Mouse (Mus musculus) kidney, embryonic 16.5 days (tissue): Measurements from ENCODE around the gene 1700009N14Rik. TPM values are rescaled to one million over a fixed set of nuclear protein-coding genes. Genes with fewer than 3 reads are reported as not detected.

ENCODE experiments used
- ATAC-seq: fragments of 200-750 bp; cut with Nextera tagmentation; 2 replicates; pipeline ENCODE4 v1.8.0; 2017; ENCODE audit warnings: moderate TSS enrichment; ENCODE audit not compliant: low FRiP score, low TSS enrichment
- H3K27ac ChIP-seq: fragments of 300-500 bp; sonication (generic); 2 replicates; pipeline ENCODE4 v1.5.1; 2014; ENCODE audit warnings: low read length
- H3K27me3 ChIP-seq: fragments of 300-500 bp; sonication (generic); 2 replicates; pipeline ENCODE4 v1.6.1; 2014; ENCODE audit warnings: low read length, control low read depth, mixed read lengths; ENCODE audit not compliant: insufficient read depth
- H3K36me3 ChIP-seq: fragments of 300-500 bp; sonication (generic); 2 replicates; pipeline ENCODE4 v1.6.1; 2014; ENCODE audit warnings: low read length, control low read depth, mixed read lengths; ENCODE audit not compliant: insufficient read depth
- H3K4me1 ChIP-seq: fragments of 300-500 bp; sonication (generic); 2 replicates; pipeline ENCODE4 v1.6.1; 2014; ENCODE audit warnings: low read length, control low read depth, mixed read lengths; ENCODE audit not compliant: insufficient read depth
- H3K4me2 ChIP-seq: fragments of 300-500 bp; sonication (generic); replicated peaks from 2 replicates; pipeline ENCODE4 v1.6.1; 2014; ENCODE audit warnings: low read depth, low read length
- H3K4me3 ChIP-seq: fragments of 300-500 bp; sonication (generic); 2 replicates; pipeline ENCODE4 v1.5.1; 2014; ENCODE audit warnings: mild to moderate bottlenecking, low read length
- H3K9ac ChIP-seq: fragments of 300-500 bp; sonication (generic); replicated peaks from 2 replicates; pipeline ENCODE4 v1.6.1; 2014; ENCODE audit warnings: low read length
- H3K9me3 ChIP-seq: fragments of 300-500 bp; sonication (generic); 2 replicates; pipeline ENCODE4 v1.6.1; 2016; ENCODE audit warnings: low read length, control low read depth
- WGBS: fragments of 180-500 bp; shearing (Covaris S2); extraction: QIAGEN DNeasy Blood & Tissue Kit; methylation state at CpG from one replicate; pipeline ENCODE4 v1.1.7; 2014; 5-methylcytosine and 5-hydroxymethylcytosine counted together
- polyA plus RNA-seq: library from polyadenylated mRNA; unstranded; fragments of >200 nt; fragmentation: Nextera tagmentation; extraction: Ambion mirVana; gene quantifications from 2 replicates; pipeline ENCODE4 v1.2.1, GENCODE M21; 2015

The 1700009N14Rik gene
- not detected in 2 replicates for polyA plus RNA-seq

GRCm38 (mm10) chr4:39450069-39450468 is at the start of gene 1700009N14Rik:
TSS of gene 1700009N14Rik (plus strand) at chr4:39450295.
- ATAC-seq, result no peak
- no peak within 1 kb of the TSS for H3K4me2 ChIP-seq
- WGBS, result 78% methylated on average over 3 of the region's 3 CpGs
- H3K27ac ChIP-seq, result no peak within 1 kb of the TSS
- no peaks in the 10 kb centered on the region for H3K27me3 ChIP-seq
- H3K9me3 ChIP-seq, result no peaks in the 10 kb centered on the region
- H3K9ac ChIP-seq, result no peak within 1 kb of the TSS
- no peak within 1 kb of the TSS for H3K4me3 ChIP-seq
- H3K36me3 ChIP-seq, result no peaks in the 10 kb centered on the region
- H3K4me1 ChIP-seq, result no peaks in the 10 kb centered on the region

- H3K27me3 ChIP-seq, result no peaks in the 10 kb centered on the region
- no peak overlapping the region for H3K9ac ChIP-seq
- 74% methylated on average over 2 of the region's 2 CpGs for WGBS
- H3K36me3 ChIP-seq, result no peaks in the 10 kb centered on the region
- ATAC-seq, result no peak
- no peaks in the 10 kb centered on the region for H3K9me3 ChIP-seq
- H3K27ac ChIP-seq, result no peak overlapping the region
- no peak overlapping the region for H3K4me2 ChIP-seq
- no peaks in the 10 kb centered on the region for H3K4me1 ChIP-seq
- H3K4me3 ChIP-seq, result no peak overlapping the region
Measured at GRCm38 (mm10) chr4:39437870-39438367, 12.2 kb upstream of the 1700009N14Rik start.

GRCm38 (mm10) chr4:39474291-39474690 is 24.2 kb downstream of the 1700009N14Rik start:
- Histone ChIP-seq H3K4me2 (no peak overlapping the region), H3K36me3 (no peaks in the 10 kb centered on the region), H3K9ac (no peak overlapping the region), H3K4me1 (no peaks in the 10 kb centered on the region), H3K27ac (no peak overlapping the region), H3K4me3 (no peak overlapping the region), H3K9me3 (no peaks in the 10 kb centered on the region), H3K27me3 (no peaks in the 10 kb centered on the region)
- ATAC-seq, result no peak
- WGBS, result 85% methylated on average over 2 of the region's 2 CpGs

- H3K4me2 ChIP-seq, result no peak overlapping the region
- H3K9me3 ChIP-seq, result no peaks in the 10 kb centered on the region
- no peaks in the 10 kb centered on the region for H3K36me3 ChIP-seq
- ATAC-seq, result no peak
- 70% methylated on average over 8 of the region's 8 CpGs for WGBS
- no peak overlapping the region for H3K9ac ChIP-seq
- H3K4me1 ChIP-seq, result no peaks in the 10 kb centered on the region
- H3K27me3 ChIP-seq, result no peaks in the 10 kb centered on the region
- no peak overlapping the region for H3K4me3 ChIP-seq
- H3K27ac ChIP-seq, result no peak overlapping the region
Measured at GRCm38 (mm10) chr4:39486393-39486792, 36.3 kb downstream of the 1700009N14Rik start.

GRCm38 (mm10) chr4:39493596-39493995 is 43.5 kb downstream of the 1700009N14Rik start:
- Histone ChIP-seq H3K9me3 (no peaks in the 10 kb centered on the region), H3K4me2 (no peak overlapping the region), H3K27ac (no peak overlapping the region), H3K36me3 (no peaks in the 10 kb centered on the region), H3K4me1 (no peaks in the 10 kb centered on the region), H3K4me3 (no peak overlapping the region), H3K9ac (no peak overlapping the region), H3K27me3 (no peaks in the 10 kb centered on the region)
- 68% methylated on average over 1 of the region's 1 CpGs for WGBS
- no peak for ATAC-seq

GRCm38 (mm10) chr4:39495875-39496274 is 45.8 kb downstream of the 1700009N14Rik start:
- WGBS, result 86% methylated on average over 1 of the region's 1 CpGs
- Histone ChIP-seq H3K4me3 (no peak overlapping the region), H3K9me3 (no peaks in the 10 kb centered on the region), H3K4me1 (no peaks in the 10 kb centered on the region), H3K36me3 (no peaks in the 10 kb centered on the region), H3K27ac (no peak overlapping the region), H3K27me3 (no peaks in the 10 kb centered on the region), H3K4me2 (no peak overlapping the region), H3K9ac (no peak overlapping the region)
- ATAC-seq, result no peak
